Mouse (Mus musculus) midbrain, embryonic 13.5 days (tissue): ENCODE results near the gene Adamtsl2. TPM values are rescaled to one million over a fixed set of nuclear protein-coding genes. Genes with fewer than 3 reads are reported as not detected.

Experiments
- ATAC-seq: fragments of 200-750 bp; cut with Nextera tagmentation; 2 replicates; pipeline ENCODE4 v1.8.0; 2017; ENCODE audit warnings: mild to moderate bottlenecking, moderate TSS enrichment, moderate library complexity
- H3K27ac ChIP-seq: fragments of 300-500 bp; sonication (generic); 2 replicates; pipeline ENCODE4 v1.5.1; 2015; ENCODE audit warnings: inconsistent platforms, mild to moderate bottlenecking, moderate library complexity
- H3K27me3 ChIP-seq: fragments of 300-500 bp; sonication (generic); 2 replicates; pipeline ENCODE4 v1.6.1; 2015; ENCODE audit warnings: mild to moderate bottlenecking, inconsistent platforms
- H3K36me3 ChIP-seq: fragments of 300-500 bp; sonication (generic); 2 replicates; pipeline ENCODE4 v1.6.1; 2015; ENCODE audit warnings: mild to moderate bottlenecking, inconsistent platforms
- H3K4me1 ChIP-seq: fragments of 300-500 bp; sonication (generic); replicated peaks from 2 replicates; pipeline ENCODE4 v1.6.1; 2015; ENCODE audit warnings: inconsistent platforms
- H3K4me2 ChIP-seq: fragments of 300-500 bp; sonication (generic); replicated peaks from 2 replicates; pipeline ENCODE4 v1.6.1; 2015; ENCODE audit warnings: moderate library complexity, mild to moderate bottlenecking, inconsistent platforms
- H3K4me3 ChIP-seq: fragments of 300-500 bp; sonication (generic); replicated peaks from 2 replicates; pipeline ENCODE4 v1.5.1; 2015; ENCODE audit warnings: mild to moderate bottlenecking, inconsistent platforms
- H3K9ac ChIP-seq: fragments of 300-500 bp; sonication (generic); replicated peaks from 2 replicates; pipeline ENCODE4 v1.6.1; 2015; ENCODE audit warnings: mild to moderate bottlenecking, inconsistent platforms
- H3K9me3 ChIP-seq: fragments of 300-500 bp; sonication (generic); 2 replicates; pipeline ENCODE4 v1.6.1; 2016; ENCODE audit warnings: mild to moderate bottlenecking, inconsistent platforms
- WGBS: fragments of 180-500 bp; shearing (Covaris S2); methylation state at CpG from one replicate; pipeline ENCODE4 v1.1.7; 2015; 5-methylcytosine and 5-hydroxymethylcytosine counted together
- polyA plus RNA-seq: library from polyadenylated mRNA; unstranded; fragments of >200 nt; fragmentation: Nextera tagmentation; extraction: Ambion mirVana; gene quantifications from 2 replicates; pipeline ENCODE4 v1.2.1, GENCODE M21; 2015

Adamtsl2 gene
- polyA plus RNA-seq, 1 experiment from 2014 or later: 6.9 TPM

DNA sequence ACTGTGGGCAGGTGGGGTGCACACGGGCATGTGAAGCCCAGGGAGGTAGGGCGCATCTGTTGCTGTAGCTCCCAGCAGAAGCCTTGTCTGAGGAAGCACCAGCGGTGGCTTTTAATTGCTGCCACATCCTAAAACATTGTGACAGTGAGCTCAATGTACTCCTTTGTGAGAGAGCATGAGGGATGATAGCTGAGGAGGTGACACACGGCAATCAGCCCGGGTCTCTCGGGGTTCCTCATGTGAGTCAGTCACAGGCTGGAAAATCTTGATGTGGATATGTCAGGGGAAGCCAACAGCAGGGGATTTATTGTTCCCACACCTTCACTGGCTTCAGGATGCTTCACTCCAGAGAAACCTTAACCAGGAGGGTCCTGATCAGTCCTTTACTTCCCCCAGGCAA is 67.7 kb downstream of the Adamtsl2 start:
- no peak overlapping the region for H3K4me3 ChIP-seq
- no peak for ATAC-seq
- H3K9ac ChIP-seq: no peak overlapping the region
- H3K27me3 ChIP-seq: peaks cover 22% of the 10 kb centered on the region
- H3K9me3 ChIP-seq: no peaks in the 10 kb centered on the region
- H3K4me1 ChIP-seq: peaks cover 25% of the 10 kb centered on the region
- no peaks in the 10 kb centered on the region for H3K36me3 ChIP-seq
- no peak overlapping the region for H3K27ac ChIP-seq
- 79% methylated on average over 6 of the region's 6 CpGs for WGBS
- no peak overlapping the region for H3K4me2 ChIP-seq

- H3K36me3 ChIP-seq: no peaks in the 10 kb centered on the region
- H3K9ac ChIP-seq: 0 out of 2 replicates have a peak overlapping the region, but pooled peaks have one; percentile 1
- H3K4me2 ChIP-seq: no peak overlapping the region
- H3K27ac ChIP-seq: no peak overlapping the region
- H3K4me3 ChIP-seq: no peak overlapping the region
- H3K4me1 ChIP-seq: peaks cover 24% of the 10 kb centered on the region
- WGBS: 22% methylated on average over 1 of the region's 2 CpGs
- ATAC-seq: no peak
- 0 out of 2 replicates have a peak, but pooled peaks cover 6% of the 10 kb centered on the region for H3K27me3 ChIP-seq
- no peaks in the 10 kb centered on the region for H3K9me3 ChIP-seq
These were observed 70.3 kb downstream of the Adamtsl2 start for GRCm38 (mm10) chr2:27149457-27149856.

DNA sequence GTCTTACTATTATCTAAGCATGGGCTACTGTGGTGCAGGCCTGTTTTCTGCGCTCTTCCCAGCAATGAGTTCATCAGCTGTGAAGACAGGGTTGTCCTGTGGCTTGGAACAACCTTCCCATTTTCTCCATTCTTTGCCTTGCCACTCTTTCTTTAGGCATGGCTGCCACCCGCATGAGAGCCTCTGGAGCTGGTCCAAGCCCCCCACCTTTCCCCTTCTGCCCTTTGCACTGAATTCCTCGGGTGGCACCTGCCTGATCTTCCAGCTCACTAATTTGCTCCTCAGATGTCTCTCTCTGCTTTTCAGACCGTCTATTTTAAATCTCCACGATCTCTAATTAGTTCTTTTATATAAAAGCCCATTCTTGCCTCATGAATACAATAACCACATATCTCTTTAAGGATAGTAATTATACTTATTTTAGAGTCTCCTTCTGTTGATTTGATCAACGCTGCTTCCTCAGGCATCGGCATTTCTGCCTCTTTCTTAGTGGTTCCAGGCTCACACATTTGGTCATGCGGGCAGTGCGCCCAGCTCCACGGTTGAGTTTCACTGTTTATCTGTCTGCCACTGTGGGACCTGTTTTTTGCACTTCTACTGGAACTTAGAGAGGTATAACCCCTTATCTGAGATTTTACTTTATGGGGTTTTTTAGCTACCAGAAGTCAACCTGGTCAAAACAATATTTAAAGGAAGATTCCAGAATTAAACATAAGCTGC is 75.4 kb downstream of the Adamtsl2 start:
- no peak for ATAC-seq
- H3K9me3 ChIP-seq: no peaks in the 10 kb centered on the region
- H3K9ac ChIP-seq: no peak overlapping the region
- no peak overlapping the region for H3K27ac ChIP-seq
- no peak overlapping the region for H3K4me2 ChIP-seq
- H3K36me3 ChIP-seq: no peaks in the 10 kb centered on the region
- no peaks in the 10 kb centered on the region for H3K27me3 ChIP-seq
- no peak overlapping the region for H3K4me3 ChIP-seq
- peaks cover 19% of the 10 kb centered on the region for H3K4me1 ChIP-seq
- 75% methylated on average over 10 of the region's 10 CpGs for WGBS

DNA sequence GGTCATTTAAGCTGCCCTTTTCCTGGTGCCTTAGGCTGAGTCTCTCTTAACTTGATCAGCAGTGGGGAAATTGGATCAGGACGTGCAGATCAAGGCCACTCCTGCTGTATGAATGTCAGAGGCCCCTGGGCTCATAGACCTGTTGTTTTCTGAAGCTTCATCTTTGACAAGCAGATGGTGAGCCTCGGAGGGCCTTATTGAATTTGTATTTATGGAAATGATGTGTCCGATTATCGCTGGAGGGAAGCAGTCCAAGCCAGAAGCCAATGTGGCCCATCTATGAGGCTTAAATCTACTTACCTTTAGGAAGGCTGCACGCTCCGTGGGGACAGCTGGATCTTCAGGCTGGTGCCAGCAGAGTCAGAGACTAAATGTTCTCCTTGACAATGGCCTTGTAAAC is 77.4 kb downstream of the Adamtsl2 start:
- WGBS: 48% methylated on average over 6 of the region's 6 CpGs
- H3K4me2 ChIP-seq: no peak overlapping the region
- H3K36me3 ChIP-seq: no peaks in the 10 kb centered on the region
- H3K27ac ChIP-seq: no peak overlapping the region
- no peak overlapping the region for H3K4me3 ChIP-seq
- H3K27me3 ChIP-seq: no peaks in the 10 kb centered on the region
- no peak for ATAC-seq
- no peak overlapping the region for H3K9ac ChIP-seq
- no peaks in the 10 kb centered on the region for H3K9me3 ChIP-seq
- H3K4me1 ChIP-seq: peaks cover 16% of the 10 kb centered on the region

Other genes with a start within 250 kb of the Adamtsl2 start
- gene Abo, start 214.4 kb upstream of the Adamtsl2 start, polyA plus RNA-seq: not detected in 2 replicates
- 31.0 and 33.9 TPM in 2 replicates for gene Surf6, start 176.5 kb upstream of the Adamtsl2 start, polyA plus RNA-seq
- 160 and 164 TPM in 2 replicates for gene Med22, start 168.7 kb upstream of the Adamtsl2 start, polyA plus RNA-seq
- gene Rpl7a, start 168.6 kb upstream of the Adamtsl2 start, polyA plus RNA-seq: 532 and 549 TPM in 2 replicates
- gene Surf2, start 163.0 kb upstream of the Adamtsl2 start, polyA plus RNA-seq: 59.3 and 60.6 TPM in 2 replicates
- gene Surf1, start 162.8 kb upstream of the Adamtsl2 start, polyA plus RNA-seq: 76.5 and 84.1 TPM in 2 replicates
- gene Surf4, start 145.5 kb upstream of the Adamtsl2 start, polyA plus RNA-seq: 105 and 114 TPM in 2 replicates
- 0.13 and 0.21 TPM in 2 replicates for gene Stkld1, start 145.3 kb upstream of the Adamtsl2 start, polyA plus RNA-seq
- 33.7 and 36.1 TPM in 2 replicates for gene Rexo4, start 115.0 kb upstream of the Adamtsl2 start, polyA plus RNA-seq
- not detected in 2 replicates for gene Adamts13, start 106.0 kb upstream of the Adamtsl2 start, polyA plus RNA-seq
- gene Cacfd1, start 69.5 kb upstream of the Adamtsl2 start, polyA plus RNA-seq: 130 and 132 TPM in 2 replicates
- gene Slc2a6, start 51.4 kb upstream of the Adamtsl2 start, polyA plus RNA-seq: 3.6 and 3.8 TPM in 2 replicates
- gene Mymk, start 7.2 kb upstream of the Adamtsl2 start, polyA plus RNA-seq: not detected in 2 replicates
- gene Fam163b, start 63.1 kb downstream of the Adamtsl2 start, polyA plus RNA-seq: 0.68 and 1.1 TPM in 2 replicates
- 0.19 and 0.82 TPM in 2 replicates for gene Dbh, start 85.9 kb downstream of the Adamtsl2 start, polyA plus RNA-seq
- gene Sardh, start 169.0 kb downstream of the Adamtsl2 start, polyA plus RNA-seq: 2.6 and 3.7 TPM in 2 replicates